Mouse (Mus musculus): ENCODE measurements at regions not wholly inside any gene's neighbourhood (a gene's known extent, or its start where the extent isn't known, plus 50 kb on each side); places are given as distances from the start of the nearest gene placed in this dataset.
A peak's percentile ranks its signal among the peaks of the same experiment; 100 is the strongest.

DNA sequence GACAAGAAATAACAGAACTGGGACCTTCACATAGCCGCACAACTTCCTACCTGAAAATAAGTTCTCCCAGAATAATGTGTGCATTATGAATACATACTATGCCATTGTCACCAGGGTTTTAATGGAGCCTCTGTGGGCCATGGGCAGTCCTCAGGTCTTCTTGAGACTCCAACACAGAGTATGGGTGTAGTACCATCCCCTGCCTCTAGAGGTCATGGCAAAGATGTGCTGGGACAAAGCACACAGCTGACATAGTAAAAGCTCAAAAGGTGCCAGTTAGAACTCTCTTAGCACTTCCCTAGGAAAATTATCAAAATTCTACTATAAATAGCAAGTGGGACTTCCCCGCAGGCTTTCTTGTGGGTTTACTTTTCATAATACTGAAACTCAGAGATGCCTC lies 179.5 kb downstream of the Pdcd6ip start:
- Histone ChIP-seq H3K27ac (replicated peaks; ENCODE audit: low read depth, low read length) (no peak overlapping the region), H3K4me2 (ENCODE audit: low read depth, low read length) (no peak overlapping the region), H3K27me3 (replicated peaks; ENCODE audit: control insufficient read depth, insufficient read depth, low read length) (no peaks in the 10 kb centered on the region), H3K9me3 (ENCODE audit: control insufficient read depth, low read length) (0 out of 2 replicates have a peak, but pooled peaks cover 5% of the 10 kb centered on the region), H3K9ac (ENCODE audit: low read depth, low read length) (no peak overlapping the region), H3K4me1 (ENCODE audit: control insufficient read depth, insufficient read depth, low read length) (no peaks in the 10 kb centered on the region), H3K4me3 (ENCODE audit: low read depth, low read length) (no peak overlapping the region), H3K36me3 (ENCODE audit: control insufficient read depth, insufficient read depth, low read length) (no peaks in the 10 kb centered on the region)
- ATAC-seq (ENCODE audit: low read depth): no peak
- 84% methylated on average over 2 of the region's 2 CpGs for WGBS
- peak; percentile 13 for DNase-seq (ENCODE audit: low spot score)

DNA sequence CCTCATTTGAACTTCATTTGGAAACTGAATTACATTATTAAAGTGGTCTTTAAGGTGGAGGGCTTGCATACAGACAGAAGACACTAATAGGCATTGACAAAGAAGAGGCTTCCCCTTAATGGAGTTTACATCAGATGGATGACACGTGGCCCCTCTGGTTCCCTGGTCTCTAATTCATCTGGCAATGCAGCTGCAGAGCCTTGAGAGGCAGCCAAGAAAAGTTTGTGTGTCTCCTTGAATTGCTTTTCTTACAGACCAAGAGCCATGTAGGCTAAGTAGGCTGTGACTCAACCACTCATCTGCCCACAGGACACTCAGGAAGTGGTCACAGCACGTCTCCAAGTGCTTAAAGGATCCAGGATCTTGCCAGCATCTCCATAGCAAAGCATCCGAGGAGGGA lies 183.8 kb downstream of the Pdcd6ip start:
- no peak for ATAC-seq (ENCODE audit: low read depth)
- Histone ChIP-seq H3K4me3 (ENCODE audit: low read depth, low read length) (no peak overlapping the region), H3K4me1 (ENCODE audit: control insufficient read depth, insufficient read depth, low read length) (no peaks in the 10 kb centered on the region), H3K27ac (replicated peaks; ENCODE audit: low read depth, low read length) (no peak overlapping the region), H3K36me3 (ENCODE audit: control insufficient read depth, insufficient read depth, low read length) (no peaks in the 10 kb centered on the region), H3K9ac (ENCODE audit: low read depth, low read length) (no peak overlapping the region), H3K27me3 (replicated peaks; ENCODE audit: control insufficient read depth, insufficient read depth, low read length) (no peaks in the 10 kb centered on the region), H3K9me3 (ENCODE audit: control insufficient read depth, low read length) (0 out of 2 replicates have a peak, but pooled peaks cover 5% of the 10 kb centered on the region), H3K4me2 (ENCODE audit: low read depth, low read length) (no peak overlapping the region)
- no peak for DNase-seq (ENCODE audit: low spot score)
- WGBS: 57% methylated on average over 3 of the region's 3 CpGs

DNA sequence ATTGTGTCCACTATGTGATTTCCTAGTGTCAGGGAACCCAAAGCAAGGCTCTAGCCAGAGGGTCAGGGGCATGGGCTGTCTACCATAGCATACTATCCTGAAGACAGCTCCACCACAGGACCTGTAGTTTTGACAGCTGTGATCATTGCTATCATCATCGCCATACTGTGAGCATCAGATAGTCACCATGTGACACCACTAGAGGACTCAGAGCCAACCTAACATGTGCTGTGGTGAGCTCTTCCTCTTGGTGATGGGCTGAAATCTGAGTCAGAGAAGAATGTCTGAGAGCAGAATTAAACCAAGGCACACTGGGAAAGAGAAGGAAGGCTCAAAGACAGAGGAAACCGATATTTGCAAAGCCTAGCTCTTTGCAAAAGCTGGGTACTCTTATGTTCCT lies 184.9 kb downstream of the Pdcd6ip start:
- Histone ChIP-seq H3K4me3 (ENCODE audit: low read depth, low read length) (no peak overlapping the region), H3K27ac (replicated peaks; ENCODE audit: low read depth, low read length) (no peak overlapping the region), H3K9ac (ENCODE audit: low read depth, low read length) (no peak overlapping the region), H3K4me1 (ENCODE audit: control insufficient read depth, insufficient read depth, low read length) (no peaks in the 10 kb centered on the region), H3K4me2 (ENCODE audit: low read depth, low read length) (no peak overlapping the region), H3K9me3 (ENCODE audit: control insufficient read depth, low read length) (0 out of 2 replicates have a peak, but pooled peaks cover 5% of the 10 kb centered on the region), H3K36me3 (ENCODE audit: control insufficient read depth, insufficient read depth, low read length) (no peaks in the 10 kb centered on the region), H3K27me3 (replicated peaks; ENCODE audit: control insufficient read depth, insufficient read depth, low read length) (no peaks in the 10 kb centered on the region)
- WGBS: 85% methylated on average over 2 of the region's 2 CpGs
- ATAC-seq (ENCODE audit: low read depth) (no peak), DNase-seq (ENCODE audit: low spot score) (no peak)

DNA sequence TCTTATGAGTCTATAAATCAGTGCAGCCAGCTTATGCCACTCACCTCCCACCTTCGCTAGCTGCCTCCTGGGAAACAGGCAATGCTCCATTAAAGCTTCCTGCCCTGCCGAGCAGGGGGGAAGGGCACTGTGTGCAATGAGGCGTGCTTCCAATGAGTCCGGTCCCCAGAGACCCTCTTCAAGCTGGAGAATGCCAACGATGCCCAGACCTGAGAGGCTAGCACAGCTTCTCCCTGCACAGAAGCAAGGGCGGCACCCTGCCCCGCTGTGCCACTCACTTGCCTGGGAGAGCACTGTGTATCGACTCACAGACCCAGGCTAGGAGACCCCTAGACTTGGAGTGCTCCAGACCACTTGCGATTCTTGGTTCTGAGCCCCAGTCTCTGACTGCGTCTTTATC lies 188.3 kb downstream of the Pdcd6ip start:
- Histone ChIP-seq H3K9ac (ENCODE audit: low read depth, low read length) (no peak overlapping the region), H3K36me3 (ENCODE audit: control insufficient read depth, insufficient read depth, low read length) (no peaks in the 10 kb centered on the region), H3K4me3 (ENCODE audit: low read depth, low read length) (no peak overlapping the region), H3K9me3 (ENCODE audit: control insufficient read depth, low read length) (0 out of 2 replicates have a peak, but pooled peaks cover 2% of the 10 kb centered on the region), H3K27ac (replicated peaks; ENCODE audit: low read depth, low read length) (no peak overlapping the region), H3K4me2 (ENCODE audit: low read depth, low read length) (no peak overlapping the region), H3K4me1 (ENCODE audit: control insufficient read depth, insufficient read depth, low read length) (no peaks in the 10 kb centered on the region), H3K27me3 (replicated peaks; ENCODE audit: control insufficient read depth, insufficient read depth, low read length) (no peaks in the 10 kb centered on the region)
- WGBS: 75% methylated on average over 10 of the region's 10 CpGs
- DNase-seq (ENCODE audit: low spot score) (peak; percentile 10), ATAC-seq (ENCODE audit: low read depth) (no peak)

DNA sequence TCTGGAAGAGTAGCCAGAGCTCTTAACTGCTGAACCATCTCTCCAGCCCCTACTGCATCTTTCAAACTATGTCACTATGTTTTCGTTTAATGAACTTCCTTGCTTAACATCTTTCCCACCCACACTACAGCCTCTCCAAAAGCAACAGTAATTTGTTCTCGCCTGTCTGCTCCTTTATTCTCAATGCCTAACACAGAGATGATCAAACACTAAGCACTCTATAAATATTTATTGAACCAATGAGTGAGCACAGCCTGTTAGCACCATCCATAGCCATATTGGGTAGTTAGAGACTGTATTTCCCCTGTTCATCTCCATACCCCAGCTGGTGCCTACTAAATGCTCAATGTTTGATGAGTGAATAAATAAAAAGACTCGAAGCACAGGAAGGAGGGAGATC lies 189.6 kb downstream of the Pdcd6ip start:
- no peaks in the 10 kb centered on the region for H3K4me1 ChIP-seq (ENCODE audit: control insufficient read depth, insufficient read depth, low read length)
- DNase-seq (ENCODE audit: low spot score) (no peak), ATAC-seq (ENCODE audit: low read depth) (no peak)
- no peaks in the 10 kb centered on the region for H3K27me3 ChIP-seq (replicated peaks; ENCODE audit: control insufficient read depth, insufficient read depth, low read length)
- no peaks in the 10 kb centered on the region for H3K9me3 ChIP-seq (ENCODE audit: control insufficient read depth, low read length)
- H3K36me3 ChIP-seq (ENCODE audit: control insufficient read depth, insufficient read depth, low read length): no peaks in the 10 kb centered on the region
- H3K4me2 ChIP-seq (ENCODE audit: low read depth, low read length): no peak overlapping the region
- H3K9ac ChIP-seq (ENCODE audit: low read depth, low read length): no peak overlapping the region
- H3K27ac ChIP-seq (replicated peaks; ENCODE audit: low read depth, low read length): no peak overlapping the region
- no peak overlapping the region for H3K4me3 ChIP-seq (ENCODE audit: low read depth, low read length)
- 71% methylated on average over 3 of the region's 3 CpGs for WGBS

DNA sequence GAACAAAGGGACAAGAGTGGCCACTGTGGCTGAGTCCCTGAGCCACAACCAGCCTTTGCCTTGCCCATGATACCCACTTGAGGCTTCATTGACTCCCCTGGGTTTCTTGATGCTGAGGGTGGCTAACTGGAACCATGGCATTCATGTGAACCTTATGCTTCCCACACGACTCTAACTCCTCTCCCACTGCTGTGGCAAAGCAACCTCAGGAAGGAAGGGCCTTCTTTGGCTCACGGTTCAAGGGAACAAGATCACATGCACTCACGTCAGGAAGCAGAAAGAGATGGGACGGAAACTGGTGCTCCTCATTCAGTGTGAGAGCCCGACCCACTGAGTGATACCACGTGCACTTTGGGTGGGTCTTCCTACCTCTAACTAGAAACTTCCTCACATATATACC lies 190.3 kb downstream of the Pdcd6ip start:
- Histone ChIP-seq H3K27ac (replicated peaks; ENCODE audit: low read depth, low read length) (no peak overlapping the region), H3K4me2 (ENCODE audit: low read depth, low read length) (no peak overlapping the region), H3K9me3 (ENCODE audit: control insufficient read depth, low read length) (no peaks in the 10 kb centered on the region), H3K4me1 (ENCODE audit: control insufficient read depth, insufficient read depth, low read length) (no peaks in the 10 kb centered on the region), H3K36me3 (ENCODE audit: control insufficient read depth, insufficient read depth, low read length) (no peaks in the 10 kb centered on the region), H3K27me3 (replicated peaks; ENCODE audit: control insufficient read depth, insufficient read depth, low read length) (no peaks in the 10 kb centered on the region), H3K9ac (ENCODE audit: low read depth, low read length) (no peak overlapping the region), H3K4me3 (ENCODE audit: low read depth, low read length) (no peak overlapping the region)
- DNase-seq (ENCODE audit: low spot score) (no peak), ATAC-seq (ENCODE audit: low read depth) (no peak)
- 94% methylated on average over 6 of the region's 6 CpGs for WGBS

DNA sequence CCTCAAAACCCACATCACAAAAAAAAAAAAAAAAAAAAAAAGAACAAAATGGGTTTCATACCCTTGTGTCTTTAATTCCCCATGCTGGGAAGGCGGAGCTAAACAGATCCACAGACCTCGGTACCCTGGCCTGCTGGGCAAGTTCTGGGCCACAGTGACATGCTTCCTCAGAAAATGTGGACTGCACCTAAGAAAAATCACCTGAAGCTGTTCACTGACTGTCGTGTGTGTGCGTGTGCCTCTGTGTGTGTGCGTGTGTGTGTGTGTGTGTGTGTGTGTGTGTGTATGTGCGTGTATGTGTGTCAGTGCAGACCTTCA lies 192.4 kb downstream of the Pdcd6ip start:
- DNase-seq (ENCODE audit: low spot score) (no peak), ATAC-seq (ENCODE audit: low read depth) (no peak)
- H3K27me3 ChIP-seq (replicated peaks; ENCODE audit: control insufficient read depth, insufficient read depth, low read length): no peaks in the 10 kb centered on the region
- H3K9ac ChIP-seq (ENCODE audit: low read depth, low read length): no peak overlapping the region
- no peaks in the 10 kb centered on the region for H3K36me3 ChIP-seq (ENCODE audit: control insufficient read depth, insufficient read depth, low read length)
- 78% methylated on average over 6 of the region's 6 CpGs for WGBS
- H3K27ac ChIP-seq (replicated peaks; ENCODE audit: low read depth, low read length): no peak overlapping the region
- H3K4me2 ChIP-seq (ENCODE audit: low read depth, low read length): no peak overlapping the region
- H3K9me3 ChIP-seq (ENCODE audit: control insufficient read depth, low read length): no peaks in the 10 kb centered on the region
- H3K4me1 ChIP-seq (ENCODE audit: control insufficient read depth, insufficient read depth, low read length): no peaks in the 10 kb centered on the region
- H3K4me3 ChIP-seq (ENCODE audit: low read depth, low read length): no peak overlapping the region

DNA sequence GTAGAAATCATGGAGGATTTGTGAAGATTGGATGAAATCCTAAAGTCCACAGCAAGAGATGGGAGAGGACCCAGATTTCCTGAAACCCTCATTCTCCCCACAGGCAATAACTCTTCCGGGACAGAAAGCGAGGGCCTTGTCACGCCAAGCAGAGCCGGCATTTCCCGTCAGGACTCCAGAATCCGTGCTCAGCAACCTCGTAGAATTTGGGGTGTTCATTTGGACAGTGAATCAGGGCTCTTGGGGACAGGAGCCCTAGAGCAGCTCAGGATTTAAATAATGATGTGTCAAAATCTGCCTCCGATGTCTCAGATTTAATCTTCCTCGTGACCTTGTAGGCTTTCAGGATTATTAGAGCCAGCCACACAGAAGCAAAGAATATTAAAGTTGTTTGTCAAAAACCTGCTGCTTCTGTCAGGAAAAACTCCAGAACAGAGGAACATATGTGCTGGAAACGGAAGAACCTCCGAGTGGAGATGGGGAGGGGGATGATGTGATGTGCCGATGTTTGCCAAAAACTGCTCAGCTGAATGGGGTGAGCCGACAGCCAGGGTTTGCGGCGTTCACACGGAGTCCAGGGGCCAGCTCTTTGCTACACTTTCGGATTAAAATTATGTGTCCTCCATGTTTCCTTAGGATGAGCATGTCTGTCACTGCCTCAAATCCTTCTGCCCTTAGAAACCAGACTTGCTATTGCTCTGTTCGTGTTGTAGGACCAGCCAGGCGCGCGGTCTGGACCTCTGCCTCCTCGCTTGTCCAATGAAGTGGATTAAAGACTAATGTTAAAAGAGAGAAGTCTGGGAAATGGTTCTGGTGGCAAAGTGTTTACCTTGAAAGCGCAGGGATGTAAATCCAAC lies 193.0 kb downstream of the Pdcd6ip start:
- H3K4me2 ChIP-seq (ENCODE audit: low read depth, low read length): no peak overlapping the region
- no peak overlapping the region for H3K27ac ChIP-seq (replicated peaks; ENCODE audit: low read depth, low read length)
- no peak for DNase-seq (ENCODE audit: low spot score)
- H3K4me1 ChIP-seq (ENCODE audit: control insufficient read depth, insufficient read depth, low read length): no peaks in the 10 kb centered on the region
- H3K9ac ChIP-seq (ENCODE audit: low read depth, low read length): no peak overlapping the region
- H3K27me3 ChIP-seq (replicated peaks; ENCODE audit: control insufficient read depth, insufficient read depth, low read length): no peaks in the 10 kb centered on the region
- no peak for ATAC-seq (ENCODE audit: low read depth)
- no peak overlapping the region for H3K4me3 ChIP-seq (ENCODE audit: low read depth, low read length)
- WGBS: 74% methylated on average over 23 of the region's 23 CpGs
- H3K9me3 ChIP-seq (ENCODE audit: control insufficient read depth, low read length): no peaks in the 10 kb centered on the region
- H3K36me3 ChIP-seq (ENCODE audit: control insufficient read depth, insufficient read depth, low read length): no peaks in the 10 kb centered on the region

DNA sequence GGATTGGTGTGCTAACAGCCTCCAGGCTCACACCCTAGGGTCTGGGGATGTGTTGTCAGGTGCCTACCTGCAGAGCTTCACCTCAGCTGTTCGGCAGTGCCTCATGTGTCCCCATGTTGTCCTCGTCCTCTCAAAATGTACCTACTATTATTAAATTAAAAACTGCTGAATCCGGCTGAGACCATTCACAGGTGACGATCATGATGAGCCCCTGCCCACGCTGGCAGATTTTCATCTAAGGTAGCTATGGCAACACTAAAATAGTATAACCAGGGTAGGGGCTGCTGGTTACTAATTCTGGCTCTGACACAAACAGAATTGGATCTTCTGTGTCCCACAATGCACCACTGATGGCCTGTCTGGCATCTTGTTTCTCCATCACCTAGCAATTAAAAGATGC lies 196.8 kb downstream of the Pdcd6ip start:
- 88% methylated on average over 5 of the region's 5 CpGs for WGBS
- ATAC-seq (ENCODE audit: low read depth): no peak

More for the DNA sequence above, 196.8 kb downstream of the Pdcd6ip start:
- no peak for DNase-seq (ENCODE audit: low spot score)
- Histone ChIP-seq H3K9me3 (ENCODE audit: control insufficient read depth, low read length) (no peaks in the 10 kb centered on the region), H3K4me2 (ENCODE audit: low read depth, low read length) (no peak overlapping the region), H3K4me3 (ENCODE audit: low read depth, low read length) (no peak overlapping the region), H3K9ac (ENCODE audit: low read depth, low read length) (no peak overlapping the region), H3K4me1 (ENCODE audit: control insufficient read depth, insufficient read depth, low read length) (no peaks in the 10 kb centered on the region), H3K36me3 (ENCODE audit: control insufficient read depth, insufficient read depth, low read length) (no peaks in the 10 kb centered on the region), H3K27me3 (replicated peaks; ENCODE audit: control insufficient read depth, insufficient read depth, low read length) (no peaks in the 10 kb centered on the region), H3K27ac (replicated peaks; ENCODE audit: low read depth, low read length) (no peak overlapping the region)
